Mouse (Mus musculus) neutrophil, adult 5-6 weeks (primary cell): ENCODE data around the gene Nosip. TPM values are rescaled to one million over a fixed set of nuclear protein-coding genes. Genes with fewer than 3 reads are reported as not detected.

Experiments used
- ATAC-seq: fragments of 151-379, 151-347 bp; 2 replicates; pipeline ENCODE4 v1.8.0; 2017; ENCODE audit warnings: mild to moderate bottlenecking, moderate TSS enrichment; ENCODE audit not compliant: insufficient number of reproducible peaks, poor library complexity, low FRiP score, severe bottlenecking; ENCODE audit errors: extremely low read depth
- total RNA-seq: library from RNA; stranded (forward); fragments of 200-1000 nt; gene quantifications from 2 replicates; pipeline ENCODE4 v1.2.3, GENCODE M21; 2017

The Nosip gene
- total RNA-seq, 1 experiment from 2014 or later = 50.7 TPM

- peak; percentile 88 for ATAC-seq
Observed at GRCm38 (mm10) chr7:45053931-45054510, 8.2 kb upstream of the Nosip start.

- ATAC-seq = no peak
Observed at GRCm38 (mm10) chr7:45056329-45056971, 5.8 kb upstream of the Nosip start.

DNA sequence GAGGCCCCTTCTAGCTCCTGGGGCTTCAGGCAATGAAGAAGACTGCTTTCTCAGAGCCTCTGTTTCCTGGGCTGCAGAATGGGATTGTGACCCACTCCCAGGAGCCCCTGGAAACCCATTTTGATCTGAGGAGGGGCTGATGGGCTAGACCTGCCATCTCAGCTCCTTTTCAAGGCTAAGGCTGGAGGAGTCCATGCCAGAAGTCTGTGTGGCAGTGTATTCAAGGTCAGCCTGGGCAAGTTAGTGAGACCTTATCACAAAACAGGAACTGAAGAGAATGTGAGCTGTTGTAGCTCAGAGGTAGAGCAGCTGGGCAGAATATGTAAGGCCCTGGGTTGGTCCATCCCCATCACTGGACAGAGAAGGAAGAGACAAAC is 5.3 kb upstream of the Nosip start:
- no peak for ATAC-seq

- no peak for ATAC-seq
Observed at GRCm38 (mm10) chr7:45058607-45059571, 3.3 kb upstream of the Nosip start.

DNA sequence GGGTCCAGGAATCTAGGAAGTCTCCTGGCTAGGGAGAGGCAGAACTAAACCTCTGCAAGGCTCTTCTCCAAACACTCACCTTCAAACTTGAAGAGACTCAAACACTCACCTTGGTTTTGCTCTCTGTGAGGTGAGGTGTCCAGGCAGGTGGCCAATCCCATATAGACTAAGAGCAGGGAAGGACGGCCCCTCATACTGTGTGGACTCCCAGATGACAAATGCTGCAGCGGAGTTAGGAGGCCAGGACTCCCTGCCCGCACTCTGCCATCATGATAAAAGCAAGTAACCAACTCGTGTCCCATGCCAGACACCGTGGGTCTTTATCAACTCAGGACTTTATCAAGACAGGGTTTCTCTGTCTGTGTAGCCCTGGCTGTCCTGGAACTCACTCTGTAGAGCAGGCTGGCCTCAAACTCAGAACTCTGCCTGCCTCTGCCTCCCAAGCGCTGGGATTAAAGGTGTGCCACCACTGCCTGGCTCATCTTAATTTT is 1.6 kb upstream of the Nosip start:
- ATAC-seq = no peak

DNA sequence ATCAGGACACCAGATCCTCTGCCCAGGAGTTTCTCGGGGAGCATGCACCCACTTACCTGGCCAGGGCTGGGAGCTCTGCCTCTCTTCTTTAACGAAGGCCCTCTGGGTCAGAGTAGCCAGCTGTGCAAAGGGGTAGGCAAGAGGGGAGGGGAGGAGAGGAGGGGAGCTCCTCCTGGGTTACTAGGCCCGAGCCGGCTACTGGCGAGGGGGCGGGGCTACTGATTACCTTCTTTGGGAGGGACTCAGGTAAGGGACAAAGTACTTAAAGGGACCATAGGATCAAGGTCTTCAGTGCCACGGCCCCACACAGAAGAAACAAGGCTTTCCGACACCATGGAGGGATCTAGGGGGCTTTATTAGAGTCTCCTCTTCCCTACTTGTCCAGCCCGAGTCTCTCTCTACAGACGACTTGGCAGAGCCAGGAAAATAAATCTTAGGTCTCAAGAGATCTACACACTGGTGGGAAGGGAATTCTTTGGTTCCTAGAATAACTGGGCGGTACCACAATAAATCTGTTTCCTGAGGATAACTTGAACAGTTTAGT is 625 bp upstream of the Nosip start:
- ATAC-seq = no peak

DNA sequence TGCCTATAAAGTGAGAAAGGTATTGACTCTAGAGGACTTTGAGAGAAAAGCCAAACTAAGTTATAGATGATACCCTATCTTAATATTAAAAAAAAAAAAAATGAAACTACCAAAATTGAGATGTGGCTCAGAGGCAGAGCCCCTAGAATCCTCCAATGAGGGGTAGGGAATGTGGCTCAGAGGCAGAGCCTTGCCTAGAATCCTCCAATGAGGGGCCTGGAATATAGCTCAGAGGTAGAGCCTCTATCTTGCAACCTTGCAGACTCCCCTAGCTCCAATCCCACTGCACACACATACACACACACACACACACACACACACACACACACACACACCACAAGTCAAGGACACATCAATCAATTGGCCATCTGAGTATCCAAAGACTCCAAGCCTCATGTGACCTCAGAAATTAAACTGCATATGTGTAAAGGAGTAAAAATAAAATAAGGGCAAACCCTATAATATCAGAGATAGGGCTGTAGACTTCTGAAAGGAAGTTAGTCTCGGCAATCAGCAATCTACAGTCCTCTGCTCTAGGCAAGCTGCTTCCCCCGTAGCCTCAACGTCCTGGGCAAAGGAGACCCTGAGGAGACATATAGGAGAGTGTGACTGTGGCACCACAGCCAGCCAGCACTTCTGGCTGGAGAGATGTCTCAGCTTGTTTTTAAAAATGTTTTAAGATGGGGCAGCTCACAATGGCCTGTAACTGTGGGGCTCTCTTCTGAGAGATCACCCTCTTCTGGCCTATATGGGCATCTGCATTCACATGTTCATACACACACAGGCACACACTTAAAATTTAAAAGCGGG is 5.2 kb downstream of the Nosip start:
- no peak for ATAC-seq

DNA sequence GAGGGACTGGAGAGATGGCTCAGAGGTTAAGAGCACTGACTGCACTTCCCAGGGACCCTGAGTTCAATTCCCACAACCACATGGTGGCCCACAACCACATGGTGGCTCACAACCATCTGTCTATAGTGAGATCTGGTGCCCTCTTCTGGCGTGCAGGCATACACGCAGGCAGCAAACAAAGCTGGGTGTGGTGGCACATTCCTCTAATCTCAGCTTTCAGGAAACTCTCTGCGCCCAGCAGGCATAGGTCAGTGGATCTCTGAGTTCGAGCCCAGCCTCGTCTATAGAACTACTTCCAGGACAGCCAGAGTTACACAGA is 5.7 kb downstream of the Nosip start:
- ATAC-seq = peak; percentile 45

GRCm38 (mm10) chr7:45069671-45070070 is 7.4 kb downstream of the Nosip start:
- no peak for ATAC-seq

- no peak for ATAC-seq
Observed at GRCm38 (mm10) chr7:45072230-45072629, 10.0 kb downstream of the Nosip start.

DNA sequence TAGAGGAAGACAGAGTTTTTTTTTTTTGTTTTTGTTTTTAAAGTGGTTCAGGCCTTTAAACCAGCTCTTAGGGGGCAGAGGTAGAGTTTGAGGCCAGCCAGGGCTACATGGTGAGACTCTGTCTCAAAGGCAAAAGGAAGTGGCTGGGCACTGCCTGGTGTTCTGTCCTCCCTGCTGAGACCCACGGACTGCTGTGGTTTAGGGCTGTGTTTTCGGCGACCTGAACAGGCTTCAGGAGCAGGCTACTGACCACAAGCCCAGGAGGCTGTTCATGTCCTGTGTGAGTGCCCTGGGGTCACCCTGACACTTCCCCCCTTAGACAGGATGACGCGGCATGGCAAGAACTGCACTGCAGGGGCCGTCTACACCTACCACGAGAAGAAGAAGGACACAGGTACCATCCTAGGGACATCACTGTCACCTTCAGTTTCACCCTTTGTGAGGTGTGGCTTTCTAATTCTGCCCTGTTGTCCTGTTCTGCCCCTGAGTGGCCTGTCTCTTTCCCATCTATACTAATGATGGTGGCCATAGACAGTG is 11.0 kb downstream of the Nosip start:
- no peak for ATAC-seq

- no peak for ATAC-seq
Observed at GRCm38 (mm10) chr7:45073949-45074348, 11.7 kb downstream of the Nosip start.

DNA sequence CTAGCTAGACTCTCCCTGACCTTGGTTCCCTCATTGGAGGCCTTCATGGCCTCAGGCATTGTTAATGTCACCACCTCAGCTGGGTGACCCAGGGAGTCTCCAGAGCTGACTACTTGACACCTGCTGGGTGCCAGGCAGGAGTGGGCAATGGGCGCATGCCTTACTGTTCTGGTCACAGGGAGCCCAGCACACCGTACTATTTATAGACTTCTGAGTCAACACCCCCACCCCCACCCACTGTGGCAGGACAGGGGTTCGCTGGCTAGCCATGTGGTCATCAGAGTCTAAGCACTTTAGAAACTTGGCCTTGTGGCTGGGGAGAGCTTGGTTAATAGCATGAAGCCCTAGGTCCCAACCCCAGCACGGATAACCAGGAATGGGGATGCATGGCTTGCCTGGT is 13.2 kb downstream of the Nosip start:
- ATAC-seq = no peak

DNA sequence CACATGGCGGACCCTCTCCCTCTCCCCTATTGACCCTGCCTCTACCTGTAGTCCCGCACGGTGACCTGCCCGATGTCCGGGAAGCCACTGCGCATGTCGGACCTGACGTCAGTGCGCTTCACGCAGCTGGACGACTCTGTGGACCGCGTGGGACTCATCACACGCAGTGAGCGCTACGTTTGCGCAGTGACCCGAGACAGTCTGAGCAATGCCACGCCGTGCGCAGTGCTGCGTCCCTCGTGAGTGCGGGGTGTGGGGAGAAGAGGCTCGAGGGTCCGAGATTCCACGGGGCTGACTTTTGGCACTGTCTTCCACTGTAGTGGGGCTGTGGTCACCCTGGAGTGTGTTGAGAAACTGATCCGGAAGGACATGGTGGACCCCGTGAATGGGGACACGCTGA is 14.3 kb downstream of the Nosip start:
- no peak for ATAC-seq

DNA sequence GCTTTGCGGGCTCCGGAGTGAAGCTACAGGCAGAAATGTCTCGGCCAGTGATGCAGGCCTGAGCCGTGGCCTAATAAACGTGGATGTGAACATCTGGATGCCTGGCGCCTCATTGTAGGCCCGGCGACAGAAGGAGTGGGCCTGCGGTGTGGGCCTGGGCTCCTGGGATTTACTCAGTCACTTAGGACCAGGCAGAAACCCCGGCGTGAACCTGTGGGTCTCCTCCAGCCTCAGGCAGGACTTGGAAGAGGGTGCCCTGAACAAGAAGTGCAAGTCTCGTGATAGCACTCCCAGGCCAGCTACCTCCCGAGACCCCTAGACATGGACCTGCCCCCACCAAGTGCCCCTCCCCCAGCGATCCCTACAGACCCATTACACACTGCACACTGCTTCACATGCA is 15.1 kb downstream of the Nosip start:
- no peak for ATAC-seq

- ATAC-seq = no peak
Observed at GRCm38 (mm10) chr7:45077829-45078228, 15.6 kb downstream of the Nosip start.

DNA sequence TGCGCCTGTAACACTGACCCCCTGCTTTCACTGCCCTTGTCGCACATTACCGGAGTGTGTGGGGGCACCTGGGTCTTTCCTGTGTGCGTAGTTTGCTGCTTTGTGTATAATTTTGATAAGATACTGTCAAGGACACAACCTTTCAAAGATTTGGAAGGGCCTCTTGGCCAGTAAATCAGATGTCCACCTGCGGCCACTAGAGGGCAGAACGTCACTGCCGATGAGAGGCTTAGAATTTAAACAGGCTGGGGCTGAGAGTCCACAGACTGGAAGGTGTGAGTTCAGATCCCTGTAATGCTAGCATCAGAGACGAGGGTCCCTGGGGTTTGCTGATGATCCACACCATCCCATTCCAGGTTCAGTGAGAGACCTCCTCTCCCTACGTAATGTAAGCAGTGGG is 16.3 kb downstream of the Nosip start:
- ATAC-seq = peak; percentile 40; the same call in 1 of the 2 replicates

- ATAC-seq = peak; percentile 65
Observed at GRCm38 (mm10) chr7:45079856-45080255, 17.6 kb downstream of the Nosip start.

GRCm38 (mm10) chr7:45081016-45081415 is 18.8 kb downstream of the Nosip start:
- ATAC-seq = no peak
